Mouse (Mus musculus) T-helper 17 cell (primary cell): Measurements from ENCODE around the gene Ccnd3.

Experiments used
- in situ Hi-C, 2 experiments: fragments of 300-600 bp; cut with MboI, MseI; formaldehyde crosslinking; loops; 1 replicate in 1 of 2; 2 replicates in 1 of 2; pipeline ENCODE4 v1.15.1; 2025; ENCODE audit warnings: high pct_unique_total_duplicates in 2 of 2

The Ccnd3 gene

GRCm38 (mm10) chr17:47646683-47647082 is 141.8 kb downstream of the Ccnd3 start:
- in situ Hi-C loops = no loop called here

GRCm38 (mm10) chr17:47648966-47649365 is 144.1 kb downstream of the Ccnd3 start:
- in situ Hi-C loops = no loop called here
